ENCODE assay signal across 12 mouse cellular contexts in genomic region chr9:42795881-42796280, GRCm38 (mm10).
DNase-seq lines count a peak whose midpoint lies in the region; ATAC-seq and TF ChIP-seq lines count a peak whose summit lies in the region.
"Had no signal": no experiment of that assay in that cellular context is flagged by ENCODE, and none has a peak within 500 bp of the region (broad histone marks: within the 10 kb centered on the region; RNA-seq: fewer than 3 reads in every experiment).

No protein-coding gene starts in this region.

- TF ChIP-seq CTCF in gastrocnemius, adult 2 months (IDR thresholded peaks at IDR 0.05), result no peak

- no peak overlapping the region for H3K9ac ChIP-seq in intestine, embryonic 16.5 days (ENCODE audit: low read depth, low read length)
- H3K9ac ChIP-seq in stomach, embryonic 14.5 days (replicated peaks; ENCODE audit: low read depth, low read length), result no peak overlapping the region

- no peak overlapping the region for H3K4me2 ChIP-seq in intestine, embryonic 16.5 days (ENCODE audit: low read depth, low read length)
- no peak overlapping the region for H3K4me2 ChIP-seq in stomach, embryonic 14.5 days (replicated peaks; ENCODE audit: low read depth, low read length)

- peak; percentile 26 for DNase-seq in gastrocnemius, adult 2 months
- DNase-seq in gastrocnemius, postnatal 36 days, result no peak
- DNase-seq in lung, postnatal 10 days, result peak; percentile 23
- DNase-seq in lung, postnatal 4 days, result no peak
- no peak for DNase-seq in spleen, postnatal 36 days (ENCODE audit: low spot score in 2 of 2)
- DNase-seq in forebrain, embryonic 10.5 days (ENCODE audit: extremely low spot score, low spot score), result no peak
- DNase-seq: heart, adult 2 months; spleen, adult 18-20 months had no signal

- no peak overlapping the region for H3K27ac ChIP-seq in gastrocnemius, adult 2 months
- no peak overlapping the region; the same call in 1 of the 2 replicates for H3K27ac ChIP-seq in intestine, embryonic 16.5 days (ENCODE audit: low read length)
- no peak overlapping the region for H3K27ac ChIP-seq in stomach, embryonic 14.5 days (ENCODE audit: low read length)
- H3K27ac ChIP-seq in forebrain, embryonic 10.5 days, result no peak overlapping the region
- H3K27ac ChIP-seq: heart, adult 2 months had no signal

- H3K4me1 ChIP-seq in intestine, embryonic 16.5 days (ENCODE audit: control insufficient read depth, insufficient read depth, low read length), result peaks cover 26% of the 10 kb centered on the region
- 0 out of 2 replicates have a peak, but pooled peaks cover 4% of the 10 kb centered on the region for H3K4me1 ChIP-seq in stomach, embryonic 14.5 days (ENCODE audit: control insufficient read depth, insufficient read depth, low read length)
- peaks cover 23% of the 10 kb centered on the region for H3K4me1 ChIP-seq in forebrain, embryonic 10.5 days

- no peaks in the 10 kb centered on the region for H3K36me3 ChIP-seq in intestine, embryonic 16.5 days (ENCODE audit: control insufficient read depth, insufficient read depth, low read length)
- H3K36me3 ChIP-seq in stomach, embryonic 14.5 days (ENCODE audit: control insufficient read depth, insufficient read depth, low read length), result no peaks in the 10 kb centered on the region
- H3K36me3 ChIP-seq in forebrain, embryonic 10.5 days (replicated peaks), result no peaks in the 10 kb centered on the region

- intact Hi-C loops in gastrocnemius, adult 2 months (cut with DNase I), result no loop called here
- intact Hi-C loops in gastrocnemius, postnatal 36 days (cut with DNase I), result no loop called here

- H3K9me3 ChIP-seq in intestine, embryonic 16.5 days (ENCODE audit: control insufficient read depth, low read length), result no peaks in the 10 kb centered on the region
- no peaks in the 10 kb centered on the region for H3K9me3 ChIP-seq in stomach, embryonic 14.5 days (ENCODE audit: control insufficient read depth, low read depth, low read length)
- no peaks in the 10 kb centered on the region for H3K9me3 ChIP-seq in forebrain, embryonic 10.5 days

- peak; percentile 45; the same call in 1 of the 2 replicates for ATAC-seq in intestine, embryonic 16.5 days
- ATAC-seq in stomach, embryonic 14.5 days (ENCODE audit: insufficient number of reproducible peaks, insufficient read depth, low FRiP score, low read depth), result peak; percentile 37; the same call in 1 of the 2 replicates
- ATAC-seq: activated CD4-positive, CD25-positive, alpha-beta regulatory T cell, adult 4 months had no signal

- H3K27me3 ChIP-seq in intestine, embryonic 16.5 days (replicated peaks; ENCODE audit: control insufficient read depth, insufficient read depth, low read length), result no peaks in the 10 kb centered on the region
- H3K27me3 ChIP-seq in stomach, embryonic 14.5 days (ENCODE audit: control insufficient read depth, insufficient read depth, low read length), result no peaks in the 10 kb centered on the region
- H3K27me3 ChIP-seq in forebrain, embryonic 10.5 days (ENCODE audit: poor library complexity, severe bottlenecking), result peaks cover 14% of the 10 kb centered on the region; the same call in 1 of the 2 replicates

- 21% methylated on average over 8 of the region's 8 CpGs for WGBS in intestine, embryonic 16.5 days
- WGBS in stomach, embryonic 14.5 days, result 18% methylated on average over 8 of the region's 8 CpGs
- whole genome bisulfite sequencing in forebrain, embryonic 10.5 days, result 82% methylated on average over 8 of the region's 8 CpGs

- no peak overlapping the region for H3K4me3 ChIP-seq in gastrocnemius, adult 2 months
- H3K4me3 ChIP-seq in intestine, embryonic 16.5 days (ENCODE audit: low read length), result no peak overlapping the region
- H3K4me3 ChIP-seq in stomach, embryonic 14.5 days (ENCODE audit: low read depth, low read length), result no peak overlapping the region
- no peak overlapping the region for H3K4me3 ChIP-seq in forebrain, embryonic 10.5 days
- H3K4me3 ChIP-seq: heart, adult 2 months; myocyte had no signal

Comparison
In these comparisons a context has a peak if more than half of its experiments do, and no peak if none do; other contexts are left out.
1. DNase-seq: peak in gastrocnemius, adult 2 months (single experiment) and lung, postnatal 10 days (single experiment); none in gastrocnemius, postnatal 36 days (0 of 2), lung, postnatal 4 days (0 of 2), spleen, postnatal 36 days (0 of 2) and forebrain, embryonic 10.5 days (single experiment).